In genomic region chr11:96968476-96968875, GRCm38 (mm10) we compare ENCODE assay signal across 11 mouse cellular contexts. TPM values are rescaled to one million over a fixed set of nuclear protein-coding genes. Genes with fewer than 3 reads are reported as not detected.
DNase-seq lines count a peak whose midpoint lies in the region; ATAC-seq and TF ChIP-seq lines count a peak whose summit lies in the region.
"Had no signal": no experiment of that assay in that cellular context is flagged by ENCODE, and none has a peak within 500 bp of the region (broad histone marks: within the 10 kb centered on the region; RNA-seq: fewer than 3 reads in every experiment).

No protein-coding gene starts in this region.

- peaks cover 3% of the 10 kb centered on the region for H3K4me1 ChIP-seq in testis, adult 2 months (ENCODE audit: control insufficient read depth, insufficient read depth, low read length)
- H3K4me1 ChIP-seq in liver, embryonic 11.5 days (replicated peaks; ENCODE audit: control insufficient read depth, insufficient read depth, low read length): peaks cover 44% of the 10 kb centered on the region
- peaks cover 25% of the 10 kb centered on the region for H3K4me1 ChIP-seq in thymus, adult 2 months (replicated peaks; ENCODE audit: control insufficient read depth, insufficient read depth, low read length)

- no peak for ATAC-seq in liver, embryonic 11.5 days (replicated peaks; ENCODE audit: low FRiP score)

- peak overlapping the region; percentile 27 for H3K9ac ChIP-seq in liver, embryonic 11.5 days (ENCODE audit: low read depth, low read length)

- DNase-seq in heart, adult 11 months: peak; percentile 97
- no peak for DNase-seq in heart, postnatal 4 days
- no peak for DNase-seq in testis, postnatal 14 days (ENCODE audit: low spot score)
- DNase-seq in liver, embryonic 11.5 days (ENCODE audit: low spot score): no peak
- DNase-seq in Muller cell, postnatal 12 days (ENCODE audit: inconsistent ontology term): no peak
- DNase-seq in thymus, adult 2 months: no peak
- DNase-seq in embryo, embryonic 11 days: no peak
- DNase-seq: adrenal gland, postnatal 25 days; kidney, adult 11 months had no signal

- no peak for TF ChIP-seq CTCF in testis, adult 2 months (IDR thresholded peaks at IDR 0.05; ENCODE audit: control insufficient read depth, insufficient read depth, insufficient replicate concordance, low read depth, low read length)
- no peak for TF ChIP-seq CTCF in thymus, adult 2 months (IDR thresholded peaks at IDR 0.05; ENCODE audit: borderline replicate concordance, control insufficient read depth, extremely low read depth, insufficient read depth, low read length, poor library complexity)

- H3K27ac ChIP-seq in testis, adult 2 months (ENCODE audit: control insufficient read depth, insufficient read depth, low read depth, low read length): peak overlapping the region; percentile 32; the same call in 1 of the 2 replicates
- peak overlapping the region; percentile 77 for H3K27ac ChIP-seq in liver, embryonic 11.5 days (ENCODE audit: low read depth, low read length)
- no peak overlapping the region for H3K27ac ChIP-seq in thymus, adult 2 months (ENCODE audit: control insufficient read depth, insufficient read depth, low read length)

- TF ChIP-seq POLR2A in testis, adult 2 months (IDR thresholded peaks at IDR 0.05; ENCODE audit: control insufficient read depth, low read depth, low read length): no peak
- TF ChIP-seq POLR2A in thymus, adult 2 months (IDR thresholded peaks at IDR 0.05; ENCODE audit: control insufficient read depth, extremely low read depth, insufficient read depth, low read length, poor library complexity): no peak

- H3K27me3 ChIP-seq in testis, adult 2 months (ENCODE audit: control insufficient read depth, insufficient read depth, low read length): no peaks in the 10 kb centered on the region
- H3K27me3 ChIP-seq in liver, embryonic 11.5 days (replicated peaks; ENCODE audit: control insufficient read depth, insufficient read depth, low read length): no peaks in the 10 kb centered on the region
- no peaks in the 10 kb centered on the region for H3K27me3 ChIP-seq in thymus, adult 2 months (ENCODE audit: control insufficient read depth, insufficient read depth, low read length)
- H3K27me3 ChIP-seq: CH12.LX had no signal

- H3K36me3 ChIP-seq in testis, adult 2 months (ENCODE audit: control insufficient read depth, insufficient read depth, low read length): no peaks in the 10 kb centered on the region; the same call in 1 of the 2 replicates
- no peaks in the 10 kb centered on the region for H3K36me3 ChIP-seq in liver, embryonic 11.5 days (ENCODE audit: control insufficient read depth, insufficient read depth, low read length)
- no peaks in the 10 kb centered on the region for H3K36me3 ChIP-seq in thymus, adult 2 months (ENCODE audit: control insufficient read depth, insufficient read depth, low read length)

- H3K4me3 ChIP-seq in testis, adult 2 months (ENCODE audit: control insufficient read depth, low read depth, low read length): no peak overlapping the region
- 0 out of 2 replicates have a peak overlapping the region, but pooled peaks have one; percentile 5 for H3K4me3 ChIP-seq in liver, embryonic 11.5 days (ENCODE audit: low read depth, low read length)
- no peak overlapping the region for H3K4me3 ChIP-seq in thymus, adult 2 months (ENCODE audit: control insufficient read depth, insufficient read depth, low read length)

- H3K9me3 ChIP-seq in liver, embryonic 11.5 days (ENCODE audit: control insufficient read depth, low read length): no peaks in the 10 kb centered on the region

- WGBS in liver, embryonic 11.5 days: 43% methylated on average over 6 of the region's 6 CpGs
- 84% methylated on average over 6 of the region's 6 CpGs for WGBS in thymus, adult 2 months

- H3K4me2 ChIP-seq in liver, embryonic 11.5 days: peak overlapping the region; percentile 65

RNA-seq across cellular contexts. Expression of gene Sp2, which starts 14.3 kb away (rescaled TPM):
- total RNA-seq in heart, postnatal 4 days (2021): 10 to 100 TPM; 18.8 to 19.3 TPM
- polyA plus RNA-seq in testis, adult 2 months (2012; rRNA removed): 16.4 and 17.9 TPM in 2 replicates
- 18.3 and 18.9 TPM in 2 replicates for polyA plus RNA-seq in liver, embryonic 11.5 days (2014; fragmentation: Nextera tagmentation; extraction: Ambion mirVana)
- 46.6 and 63.0 TPM in 2 replicates for polyA plus RNA-seq in thymus, adult 2 months (2012; rRNA removed)

RNA-seq across cellular contexts. Expression of gene Pnpo, which starts 24.7 kb away (rescaled TPM):
- total RNA-seq in heart, postnatal 4 days (2021): 10 to 100 TPM; 10.6 to 16.7 TPM
- 3.8 and 5.4 TPM in 2 replicates for polyA plus RNA-seq in testis, adult 2 months (2012; rRNA removed)
- 206 and 226 TPM in 2 replicates for polyA plus RNA-seq in liver, embryonic 11.5 days (2014; fragmentation: Nextera tagmentation; extraction: Ambion mirVana)
- 22.5 and 25.7 TPM in 2 replicates for polyA plus RNA-seq in thymus, adult 2 months (2012; rRNA removed)

RNA-seq across cellular contexts. Expression of gene Prr15l, which starts 40.6 kb away (rescaled TPM):
- total RNA-seq in heart, postnatal 4 days (2021): under 1 TPM; 0.32 to 0.36 TPM
- 2.1 and 4.0 TPM in 2 replicates for polyA plus RNA-seq in testis, adult 2 months (2012; rRNA removed)
- 1.8 and 2.2 TPM in 2 replicates for polyA plus RNA-seq in liver, embryonic 11.5 days (2014; fragmentation: Nextera tagmentation; extraction: Ambion mirVana)
- polyA plus RNA-seq in thymus, adult 2 months (2012; rRNA removed): 0.98 and 1.3 TPM in 2 replicates

RNA-seq across cellular contexts. Expression of gene Sp6, which starts 44.7 kb away (rescaled TPM):
- not detected for total RNA-seq in heart, postnatal 4 days (2021)
- 0.22 and 0.32 TPM in 2 replicates for polyA plus RNA-seq in testis, adult 2 months (2012; rRNA removed)
- polyA plus RNA-seq in liver, embryonic 11.5 days (2014; fragmentation: Nextera tagmentation; extraction: Ambion mirVana): 0.17 TPM in 1 of 2 replicates, not detected in the other
- polyA plus RNA-seq in thymus, adult 2 months (2012; rRNA removed): 5.6 TPM in 2 replicates

RNA-seq across cellular contexts. Expression of gene Cdk5rap3, which starts 52.2 kb away (rescaled TPM):
- total RNA-seq in heart, postnatal 4 days (2021): 10 to 100 TPM; 34.6 to 35.6 TPM
- polyA plus RNA-seq in testis, adult 2 months (2012; rRNA removed): 75.0 and 77.8 TPM in 2 replicates
- polyA plus RNA-seq in liver, embryonic 11.5 days (2014; fragmentation: Nextera tagmentation; extraction: Ambion mirVana): 69.6 and 71.3 TPM in 2 replicates
- polyA plus RNA-seq in thymus, adult 2 months (2012; rRNA removed): 94.2 and 95.5 TPM in 2 replicates
